Mouse (Mus musculus) hindbrain, embryonic 11.5 days (tissue): ENCODE results near the gene Prr12. TPM values are rescaled to one million over a fixed set of nuclear protein-coding genes. Genes with fewer than 3 reads are reported as not detected.

Experiments
- ATAC-seq: fragments of 200-750 bp; cut with Nextera tagmentation; 2 replicates; pipeline ENCODE4 v1.8.0; 2017; ENCODE audit warnings: mild to moderate bottlenecking, moderate TSS enrichment, moderate library complexity; ENCODE audit not compliant: low FRiP score
- DNase-seq: peaks from one replicate; pipeline ENCODE4 v3.0.0-alpha.2; 2015; ENCODE audit warnings: low spot score
- H3K27ac ChIP-seq: fragments of 300-500 bp; sonication (generic); 2 replicates; pipeline ENCODE4 v1.5.1; 2014; ENCODE audit warnings: mild to moderate bottlenecking, low read depth, low read length
- H3K27me3 ChIP-seq: fragments of 300-500 bp; sonication (generic); 2 replicates; pipeline ENCODE4 v1.6.1; 2014; ENCODE audit warnings: mild to moderate bottlenecking, low read length, moderate library complexity, mixed read lengths; ENCODE audit not compliant: control insufficient read depth, insufficient read depth
- H3K36me3 ChIP-seq: fragments of 300-500 bp; sonication (generic); 2 replicates; pipeline ENCODE4 v1.6.1; 2014; ENCODE audit warnings: mild to moderate bottlenecking, low read length, moderate library complexity, mixed read lengths; ENCODE audit not compliant: control insufficient read depth, insufficient read depth
- H3K4me1 ChIP-seq: fragments of 300-500 bp; sonication (generic); replicated peaks from 2 replicates; pipeline ENCODE4 v1.6.1; 2014; ENCODE audit warnings: low read length, mixed read lengths; ENCODE audit not compliant: control insufficient read depth, insufficient read depth
- H3K4me2 ChIP-seq: fragments of 300-500 bp; sonication (generic); replicated peaks from 2 replicates; pipeline ENCODE4 v1.6.1; 2014; ENCODE audit warnings: mild to moderate bottlenecking, low read depth, low read length
- H3K4me3 ChIP-seq: fragments of 300-500 bp; sonication (generic); 2 replicates; pipeline ENCODE4 v1.5.1; 2014; ENCODE audit warnings: low read depth, low read length
- H3K9ac ChIP-seq: fragments of 300-500 bp; sonication (generic); 2 replicates; pipeline ENCODE4 v1.6.1; 2014; ENCODE audit warnings: low read depth, low read length
- H3K9me3 ChIP-seq: fragments of 300-500 bp; sonication (generic); 2 replicates; pipeline ENCODE4 v1.6.1; 2016; ENCODE audit warnings: low read length; ENCODE audit not compliant: control insufficient read depth
- WGBS: fragments of 180-500 bp; shearing (Covaris S2); extraction: QIAGEN DNeasy Blood & Tissue Kit; methylation state at CpG from one replicate; pipeline ENCODE4 v1.1.7; 2014; 5-methylcytosine and 5-hydroxymethylcytosine counted together
- polyA plus RNA-seq: library from polyadenylated mRNA; unstranded; fragments of >200 nt; fragmentation: Nextera tagmentation; extraction: Ambion mirVana; gene quantifications from 2 replicates; pipeline ENCODE4 v1.2.1, GENCODE M21; 2014

Gene Prr12
- polyA plus RNA-seq, 1 experiment from 2014 or later: 16.0 TPM

GRCm38 (mm10) chr7:45051601-45051974 lies 1.1 kb downstream of the Prr12 start:
- H3K9me3 ChIP-seq: no peaks in the 10 kb centered on the region
- DNase-seq (peak; percentile 39), ATAC-seq (no peak)
- H3K27ac ChIP-seq: peak overlapping the region; percentile 98
- 3% methylated on average over 13 of the region's 13 CpGs for WGBS
- H3K4me3 ChIP-seq: peak overlapping the region; percentile 92
- H3K36me3 ChIP-seq: peaks cover 31% of the 10 kb centered on the region
- peak overlapping the region; percentile 81 for H3K9ac ChIP-seq
- peak overlapping the region; percentile 96 for H3K4me2 ChIP-seq
- no peaks in the 10 kb centered on the region for H3K27me3 ChIP-seq
- H3K4me1 ChIP-seq: 0 out of 2 replicates have a peak, but pooled peaks cover 3% of the 10 kb centered on the region

GRCm38 (mm10) chr7:45050945-45051600 lies 1.6 kb downstream of the Prr12 start:
- ATAC-seq (peak; percentile 57), DNase-seq (peak; percentile 88)
- Histone ChIP-seq H3K4me1 (0 out of 2 replicates have a peak, but pooled peaks cover 3% of the 10 kb centered on the region), H3K9ac (peak overlapping the region; percentile 81), H3K4me3 (peak overlapping the region; percentile 92), H3K9me3 (no peaks in the 10 kb centered on the region), H3K27ac (peak overlapping the region; percentile 98), H3K4me2 (peak overlapping the region; percentile 96), H3K36me3 (peaks cover 35% of the 10 kb centered on the region), H3K27me3 (no peaks in the 10 kb centered on the region)
- 4% methylated on average over 16 of the region's 16 CpGs for WGBS

- no peak overlapping the region for H3K9ac ChIP-seq
- H3K9me3 ChIP-seq: no peaks in the 10 kb centered on the region
- 0 out of 2 replicates have a peak, but pooled peaks cover 3% of the 10 kb centered on the region for H3K4me1 ChIP-seq
- H3K4me3 ChIP-seq: no peak overlapping the region
- H3K36me3 ChIP-seq: peaks cover 50% of the 10 kb centered on the region
- ATAC-seq (no peak), DNase-seq (no peak)
- H3K4me2 ChIP-seq: no peak overlapping the region
- no peak overlapping the region for H3K27ac ChIP-seq
- H3K27me3 ChIP-seq: no peaks in the 10 kb centered on the region
- WGBS: 94% methylated on average over 23 of the region's 23 CpGs
Observed at GRCm38 (mm10) chr7:45048923-45049657, 3.6 kb downstream of the Prr12 start.

GRCm38 (mm10) chr7:45048001-45048890 lies 4.4 kb downstream of the Prr12 start:
- Histone ChIP-seq H3K27me3 (no peaks in the 10 kb centered on the region), H3K9ac (no peak overlapping the region), H3K4me2 (no peak overlapping the region), H3K4me1 (0 out of 2 replicates have a peak, but pooled peaks cover 3% of the 10 kb centered on the region), H3K27ac (no peak overlapping the region), H3K36me3 (peaks cover 53% of the 10 kb centered on the region), H3K4me3 (no peak overlapping the region), H3K9me3 (no peaks in the 10 kb centered on the region)
- DNase-seq (no peak), ATAC-seq (no peak)
- 94% methylated on average over 38 of the region's 38 CpGs for WGBS

- H3K36me3 ChIP-seq: peaks cover 58% of the 10 kb centered on the region
- no peak overlapping the region for H3K27ac ChIP-seq
- no peak overlapping the region for H3K4me3 ChIP-seq
- no peak overlapping the region for H3K4me2 ChIP-seq
- ATAC-seq: no peak
- 0 out of 2 replicates have a peak, but pooled peaks cover 3% of the 10 kb centered on the region for H3K4me1 ChIP-seq
- no peaks in the 10 kb centered on the region for H3K27me3 ChIP-seq
- no peaks in the 10 kb centered on the region for H3K9me3 ChIP-seq
- 97% methylated on average over 14 of the region's 14 CpGs for WGBS
- DNase-seq: no peak
- no peak overlapping the region for H3K9ac ChIP-seq
Observed at GRCm38 (mm10) chr7:45047491-45047890, 5.2 kb downstream of the Prr12 start.

GRCm38 (mm10) chr7:45046853-45047350 lies 5.8 kb downstream of the Prr12 start:
- 0 out of 2 replicates have a peak, but pooled peaks cover 2% of the 10 kb centered on the region for H3K4me1 ChIP-seq
- H3K9ac ChIP-seq: no peak overlapping the region
- peaks cover 61% of the 10 kb centered on the region for H3K36me3 ChIP-seq
- H3K27me3 ChIP-seq: no peaks in the 10 kb centered on the region
- no peaks in the 10 kb centered on the region for H3K9me3 ChIP-seq
- H3K4me3 ChIP-seq: no peak overlapping the region
- DNase-seq (no peak), ATAC-seq (no peak)
- H3K4me2 ChIP-seq: no peak overlapping the region
- 97% methylated on average over 26 of the region's 26 CpGs for WGBS
- no peak overlapping the region for H3K27ac ChIP-seq

- Histone ChIP-seq H3K9ac (no peak overlapping the region), H3K27ac (no peak overlapping the region), H3K27me3 (no peaks in the 10 kb centered on the region), H3K9me3 (no peaks in the 10 kb centered on the region), H3K4me2 (no peak overlapping the region), H3K4me1 (no peaks in the 10 kb centered on the region), H3K36me3 (peaks cover 66% of the 10 kb centered on the region), H3K4me3 (no peak overlapping the region)
- no peak for ATAC-seq
- 94% methylated on average over 22 of the region's 22 CpGs for WGBS
- no peak for DNase-seq
Observed at GRCm38 (mm10) chr7:45045741-45046140, 6.9 kb downstream of the Prr12 start.

GRCm38 (mm10) chr7:45043307-45043706 lies 9.4 kb downstream of the Prr12 start:
- 95% methylated on average over 12 of the region's 14 CpGs for WGBS
- Histone ChIP-seq H3K9ac (no peak overlapping the region), H3K4me2 (no peak overlapping the region), H3K27ac (no peak overlapping the region), H3K4me3 (no peak overlapping the region), H3K9me3 (no peaks in the 10 kb centered on the region), H3K4me1 (no peaks in the 10 kb centered on the region), H3K36me3 (peaks cover 55% of the 10 kb centered on the region), H3K27me3 (no peaks in the 10 kb centered on the region)
- ATAC-seq (no peak), DNase-seq (no peak)
